Mouse (Mus musculus) limb, embryonic 10.5 days (tissue): ENCODE results near the gene Slc39a2. TPM values are rescaled to one million over a fixed set of nuclear protein-coding genes. Genes with fewer than 3 reads are reported as not detected.

Experiments used
- polyA plus RNA-seq: library from polyadenylated mRNA; unstranded; fragments of >200 nt; fragmentation: Nextera tagmentation; extraction: Ambion mirVana; gene quantifications from 2 replicates; pipeline ENCODE4 v1.2.1, GENCODE M21; 2016

Gene Slc39a2
- polyA plus RNA-seq, 1 experiment from 2014 or later = 0.39 TPM

Other genes with a start within 250 kb of the Slc39a2 start
- gene Gm17079, start 197.4 kb upstream of the Slc39a2 start, polyA plus RNA-seq = not detected in 2 replicates
- gene Gm5800, start 175.7 kb upstream of the Slc39a2 start, polyA plus RNA-seq = not detected in 2 replicates
- not detected in 2 replicates for gene Ang4, start 119.3 kb upstream of the Slc39a2 start, polyA plus RNA-seq
- gene AY358078, start 92.8 kb upstream of the Slc39a2 start, polyA plus RNA-seq = not detected in 2 replicates
- gene Ear6, start 39.2 kb upstream of the Slc39a2 start, polyA plus RNA-seq = not detected in 2 replicates
- gene Mettl17, start 8.0 kb upstream of the Slc39a2 start, polyA plus RNA-seq = 48.6 and 54.1 TPM in 2 replicates
- gene Ndrg2, start 21.3 kb downstream of the Slc39a2 start, polyA plus RNA-seq = 5.0 and 8.3 TPM in 2 replicates
- not detected in 2 replicates for gene Tppp2, start 25.5 kb downstream of the Slc39a2 start, polyA plus RNA-seq
- not detected in 2 replicates for gene Rnase13, start 29.9 kb downstream of the Slc39a2 start, polyA plus RNA-seq
- gene Arhgef40, start 91.8 kb downstream of the Slc39a2 start, polyA plus RNA-seq = 190 and 236 TPM in 2 replicates
- 0.41 and 0.66 TPM in 2 replicates for gene Tmem253, start 122.8 kb downstream of the Slc39a2 start, polyA plus RNA-seq
- gene Zfp219, start 127.8 kb downstream of the Slc39a2 start, polyA plus RNA-seq = 45.6 and 51.1 TPM in 2 replicates
- gene Olfr221, start 149.6 kb downstream of the Slc39a2 start, polyA plus RNA-seq = not detected in 2 replicates
- 898 and 916 TPM in 2 replicates for gene Hnrnpc, start 211.1 kb downstream of the Slc39a2 start, polyA plus RNA-seq
- 116 and 121 TPM in 2 replicates for gene Rpgrip1, start 217.8 kb downstream of the Slc39a2 start, polyA plus RNA-seq